12 mouse cellular contexts compared by ENCODE assay signal in genomic region chr4:10201835-10202234, GRCm38 (mm10).
DNase-seq lines count a peak whose midpoint lies in the region; ATAC-seq lines count a peak whose summit lies in the region.
"Had no signal": no experiment of that assay in that cellular context is flagged by ENCODE, and none has a peak within 500 bp of the region (broad histone marks: within the 10 kb centered on the region; RNA-seq: fewer than 3 reads in every experiment).

No protein-coding gene starts in this region.

- H3K27me3 ChIP-seq in hindbrain, embryonic 10.5 days (ENCODE audit: insufficient read depth, poor library complexity, severe bottlenecking), result no peaks in the 10 kb centered on the region
- H3K27me3 ChIP-seq in hindbrain, embryonic 12.5 days, result no peaks in the 10 kb centered on the region
- no peaks in the 10 kb centered on the region for H3K27me3 ChIP-seq in embryonic facial prominence, embryonic 14.5 days (replicated peaks; ENCODE audit: control insufficient read depth, insufficient read depth, low read length)

- no peak overlapping the region for H3K9ac ChIP-seq in hindbrain, embryonic 12.5 days
- H3K9ac ChIP-seq in embryonic facial prominence, embryonic 14.5 days (ENCODE audit: low read depth, low read length), result no peak overlapping the region
- H3K9ac ChIP-seq: liver, embryonic 14.5 days had no signal

- no peak for ATAC-seq in hindbrain, embryonic 12.5 days (ENCODE audit: low FRiP score)
- no peak for ATAC-seq in embryonic facial prominence, embryonic 14.5 days (ENCODE audit: low read depth)

- H3K9me3 ChIP-seq in hindbrain, embryonic 10.5 days, result no peaks in the 10 kb centered on the region
- H3K9me3 ChIP-seq in hindbrain, embryonic 12.5 days (replicated peaks), result no peaks in the 10 kb centered on the region
- H3K9me3 ChIP-seq in embryonic facial prominence, embryonic 14.5 days (ENCODE audit: control insufficient read depth, low read length), result no peaks in the 10 kb centered on the region

- no peak overlapping the region for H3K4me2 ChIP-seq in hindbrain, embryonic 12.5 days (replicated peaks)
- H3K4me2 ChIP-seq in embryonic facial prominence, embryonic 14.5 days (ENCODE audit: low read depth, low read length), result no peak overlapping the region

- no peaks in the 10 kb centered on the region for H3K4me1 ChIP-seq in hindbrain, embryonic 10.5 days (replicated peaks)
- H3K4me1 ChIP-seq in hindbrain, embryonic 12.5 days, result no peaks in the 10 kb centered on the region
- H3K4me1 ChIP-seq in embryonic facial prominence, embryonic 14.5 days (ENCODE audit: control insufficient read depth, insufficient read depth, low read length), result no peaks in the 10 kb centered on the region

- 41% methylated on average over 3 of the region's 3 CpGs for WGBS in hindbrain, embryonic 10.5 days
- WGBS in hindbrain, embryonic 12.5 days, result 61% methylated on average over 3 of the region's 3 CpGs
- 20% methylated on average over 3 of the region's 3 CpGs for WGBS in embryonic facial prominence, embryonic 14.5 days

- no peak overlapping the region for H3K4me3 ChIP-seq in hindbrain, embryonic 10.5 days
- no peak overlapping the region for H3K4me3 ChIP-seq in hindbrain, embryonic 12.5 days
- H3K4me3 ChIP-seq in embryonic facial prominence, embryonic 14.5 days (ENCODE audit: low read depth, low read length), result no peak overlapping the region

- peak; percentile 6 for DNase-seq in hindbrain, embryonic 10.5 days (ENCODE audit: low spot score)
- DNase-seq in retina, embryonic 14.5 days (ENCODE audit: low spot score), result peak; percentile 9
- no peak for DNase-seq in retina, postnatal 1 day
- peak; percentile 14 for DNase-seq in embryonic facial prominence, embryonic 14.5 days (ENCODE audit: low spot score)
- no peak for DNase-seq in right cerebral cortex, postnatal 14 days
- DNase-seq in layer of hippocampus, adult 9-11 months, result no peak
- no peak for DNase-seq in cerebellum, postnatal 4 days (ENCODE audit: low spot score in 2 of 2)
- DNase-seq: adrenal gland, postnatal 25 days; right cerebral cortex, postnatal 4 days had no signal

- H3K27ac ChIP-seq in hindbrain, embryonic 10.5 days, result no peak overlapping the region
- H3K27ac ChIP-seq in hindbrain, embryonic 12.5 days, result no peak overlapping the region
- no peak overlapping the region for H3K27ac ChIP-seq in embryonic facial prominence, embryonic 14.5 days (replicated peaks; ENCODE audit: low read depth, low read length)
- H3K27ac ChIP-seq: liver, embryonic 14.5 days; macrophage had no signal

- no peaks in the 10 kb centered on the region for H3K36me3 ChIP-seq in hindbrain, embryonic 10.5 days
- H3K36me3 ChIP-seq in hindbrain, embryonic 12.5 days, result no peaks in the 10 kb centered on the region
- no peaks in the 10 kb centered on the region for H3K36me3 ChIP-seq in embryonic facial prominence, embryonic 14.5 days (ENCODE audit: control insufficient read depth, insufficient read depth, low read length)

Comparison
In these comparisons a context has a peak if more than half of its experiments do, and no peak if none do; other contexts are left out.
1. DNase-seq: peak in hindbrain, embryonic 10.5 days (single experiment), retina, embryonic 14.5 days (single experiment) and embryonic facial prominence, embryonic 14.5 days (single experiment); none in retina, postnatal 1 day (single experiment), right cerebral cortex, postnatal 14 days (single experiment), layer of hippocampus, adult 9-11 months (single experiment) and cerebellum, postnatal 4 days (0 of 2).